Mouse (Mus musculus) brain, adult 10 weeks (tissue): ENCODE results near the gene Crispld2. TPM values are rescaled to one million over a fixed set of nuclear protein-coding genes. Genes with fewer than 3 reads are reported as not detected.

Source experiments
- polyA plus RNA-seq: library from polyadenylated mRNA; stranded (reverse); fragments of 350-450 nt; fragmentation: Illumina TruSeq; extraction: RNeasy Lipid Tissue Mini Kit (QIAGEN cat#74804); gene quantifications from one replicate; pipeline ENCODE4 v1.2.3, GENCODE M21; 2015; ENCODE audit warnings: low read depth, low replicate concordance

The Crispld2 gene
- polyA plus RNA-seq = 1.9 TPM

DNA sequence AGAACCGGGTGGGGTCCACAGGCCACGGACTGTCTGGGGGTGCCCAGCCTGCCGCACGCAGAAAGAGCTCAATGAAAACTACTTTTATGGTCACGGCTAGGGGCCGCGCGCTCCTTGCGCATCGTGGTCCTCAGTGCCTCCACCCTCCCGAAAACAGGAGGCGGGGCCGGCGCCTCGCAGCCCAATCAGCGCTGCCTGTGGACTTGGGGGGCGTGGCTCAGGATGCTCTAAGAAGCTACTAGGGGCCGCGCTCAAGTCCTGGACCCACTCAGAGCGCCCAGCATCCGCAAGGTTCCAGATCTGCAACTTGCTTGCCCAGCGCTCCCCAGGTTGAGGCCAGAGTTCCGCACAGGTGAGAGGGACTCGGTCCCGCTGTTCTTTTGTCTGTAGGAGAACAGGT, at the start of gene Crispld2:
Gene Crispld2, plus strand, starts transcription at position 190 of the 400 bp plus-strand sequence.

DNA sequence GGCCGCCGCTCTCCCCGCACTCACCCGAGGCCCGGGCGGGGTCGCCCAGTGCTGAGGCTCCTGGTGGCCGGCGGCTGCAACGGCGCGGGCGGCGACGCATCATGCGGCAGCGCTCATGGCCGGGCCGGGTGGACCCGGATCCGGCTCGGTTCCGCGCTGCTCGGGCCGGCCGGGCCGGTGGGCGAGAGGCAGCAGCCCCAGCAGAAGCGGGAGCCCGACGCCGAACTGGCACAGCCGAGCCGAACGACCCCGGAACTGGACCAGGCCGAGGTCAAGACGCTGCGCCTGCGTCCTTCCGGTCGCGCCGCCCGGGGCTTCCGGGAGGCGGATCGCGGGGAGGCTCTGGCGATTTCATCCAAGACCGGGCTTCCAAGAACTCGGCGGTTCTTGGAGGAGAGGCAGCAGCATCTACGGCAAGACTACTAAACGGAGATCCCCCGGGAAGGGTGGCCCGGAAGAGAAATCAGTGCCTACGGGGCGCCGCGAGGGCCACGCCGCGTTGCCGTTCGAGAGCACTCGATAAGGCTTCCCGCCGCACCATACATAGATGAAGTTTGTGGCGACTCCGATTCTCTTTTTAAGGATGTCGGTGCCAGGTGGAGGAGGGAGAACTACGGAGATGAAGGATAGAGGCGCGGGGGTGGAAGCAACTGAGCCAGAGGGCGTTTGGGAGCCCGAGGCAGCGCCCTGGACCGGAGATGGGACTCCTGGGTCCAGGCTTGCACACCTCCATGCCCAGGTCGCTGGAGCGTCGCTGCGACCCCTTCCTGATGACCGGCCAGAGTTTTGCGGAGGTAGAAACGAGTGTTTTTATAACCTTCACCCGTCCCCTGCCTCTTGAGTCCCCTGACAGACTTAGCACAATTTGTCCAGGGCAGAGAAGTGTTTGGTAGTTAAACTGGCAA, 109.1 kb downstream of the Crispld2 start, which contains the start of gene Zdhhc7:
Gene Zdhhc7, minus strand, starts transcription at position 415 of the 905 bp plus-strand sequence.

Other genes starting within 250 kb of the Crispld2 start
- 9.2 TPM for gene Tldc1, start 214.0 kb upstream of the Crispld2 start, polyA plus RNA-seq
- gene Cotl1, start 151.9 kb upstream of the Crispld2 start, polyA plus RNA-seq = 74.6 TPM
- gene Klhl36, start 130.2 kb upstream of the Crispld2 start, polyA plus RNA-seq = 6.1 TPM
- gene Usp10, start 82.1 kb upstream of the Crispld2 start, polyA plus RNA-seq = 63.0 TPM
- 14.6 TPM for gene Gm20388, start 81.6 kb upstream of the Crispld2 start, polyA plus RNA-seq
- 22.8 TPM for gene Zdhhc7, start 109.0 kb downstream of the Crispld2 start, polyA plus RNA-seq
- gene 6430548M08Rik, start 121.7 kb downstream of the Crispld2 start, polyA plus RNA-seq = 149 TPM
- gene Fam92b, start 185.0 kb downstream of the Crispld2 start, polyA plus RNA-seq = 0.40 TPM
- 32.2 TPM for gene Gse1, start 236.0 kb downstream of the Crispld2 start, polyA plus RNA-seq